ENCODE assay signal across 28 mouse cellular contexts in the genomic region with DNA sequence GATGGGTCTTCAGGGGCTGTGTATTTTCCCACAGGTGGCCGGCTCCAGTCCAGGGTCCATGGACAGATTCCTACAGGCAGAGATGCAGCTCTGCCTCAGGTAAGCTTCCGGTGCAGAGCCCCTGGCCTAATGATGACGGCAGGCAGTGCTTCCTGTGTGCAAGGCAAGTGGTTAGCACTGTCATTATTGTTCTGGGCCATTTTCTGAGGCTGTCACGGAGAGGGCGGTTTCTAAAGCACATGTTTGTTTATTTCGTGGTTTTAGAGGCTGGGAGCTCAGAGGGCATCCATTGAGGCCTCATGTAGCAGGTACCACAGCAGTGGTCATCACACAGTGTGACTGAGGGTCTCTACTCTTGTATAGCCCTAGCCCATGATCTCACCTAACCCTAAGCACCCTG. TPM values are rescaled to one million over a fixed set of nuclear protein-coding genes. Genes with fewer than 3 reads are reported as not detected.
"Had no signal": no experiment of that assay in that cellular context is flagged by ENCODE, and none has a peak within 500 bp of the region (broad histone marks: within the 10 kb centered on the region; RNA-seq: fewer than 3 reads in every experiment).

No protein-coding gene starts in this region.

- H3K4me2 ChIP-seq: heart, embryonic 11.5 days; heart, embryonic 13.5 days; heart, embryonic 15.5 days; hindbrain, embryonic 13.5 days; hindbrain, embryonic 15.5 days; intestine, embryonic 15.5 days; kidney, embryonic 15.5 days; limb, embryonic 12.5 days; liver, embryonic 12.5 days had no signal

- H3K4me3 ChIP-seq: heart, adult 2 months; heart, embryonic 13.5 days; heart, embryonic 15.5 days; hindbrain, embryonic 13.5 days; hindbrain, embryonic 15.5 days; intestine, embryonic 15.5 days; kidney, embryonic 15.5 days; limb, embryonic 10.5 days; limb, embryonic 12.5 days; liver, embryonic 12.5 days had no signal

- H3K27me3 ChIP-seq: heart, embryonic 13.5 days; heart, embryonic 15.5 days; hindbrain, embryonic 13.5 days; hindbrain, embryonic 15.5 days; intestine, embryonic 15.5 days; kidney, embryonic 15.5 days; limb, embryonic 12.5 days; liver, embryonic 12.5 days had no signal

- DNase-seq: gastrocnemius, postnatal 14 days; gastrocnemius, postnatal 36 days; heart, adult 11 months; heart, adult 2 months; heart, postnatal 14 days; heart, postnatal 36 days; kidney, adult 18-20 months; kidney, adult 9 months; kidney, postnatal 14 days; kidney, postnatal 36 days; layer of hippocampus, adult 9-11 months; layer of hippocampus, postnatal 36 days; liver had no signal

- H3K9me3 ChIP-seq: heart, embryonic 15.5 days; hindbrain, embryonic 13.5 days; hindbrain, embryonic 15.5 days; intestine, embryonic 15.5 days; kidney, embryonic 15.5 days; limb, embryonic 10.5 days had no signal

- H3K9ac ChIP-seq: heart, embryonic 13.5 days; heart, embryonic 15.5 days; hindbrain, embryonic 13.5 days; hindbrain, embryonic 15.5 days; intestine, embryonic 15.5 days; kidney, embryonic 15.5 days; limb, embryonic 12.5 days; liver, embryonic 12.5 days had no signal

- ATAC-seq: hindbrain, postnatal 0 days; inflammation-experienced regulatory T-cells, adult 6 months; intestine, embryonic 15.5 days; liver, embryonic 12.5 days had no signal

- H3K4me1 ChIP-seq: hindbrain, embryonic 15.5 days had no signal

- H3K27ac ChIP-seq: heart, adult 2 months; heart, embryonic 13.5 days; heart, embryonic 15.5 days; hindbrain, embryonic 13.5 days; hindbrain, embryonic 15.5 days; hindbrain, postnatal 0 days; intestine, embryonic 15.5 days; kidney, embryonic 15.5 days; kidney, postnatal 0 days; limb, embryonic 10.5 days; limb, embryonic 12.5 days; liver, embryonic 12.5 days had no signal

- H3K36me3 ChIP-seq: hindbrain, embryonic 13.5 days; hindbrain, embryonic 15.5 days; intestine, embryonic 15.5 days; kidney, embryonic 15.5 days; limb, embryonic 10.5 days; limb, embryonic 12.5 days had no signal

RNA-seq across cellular contexts. Expression of a gene that starts 46.7 kb away (rescaled TPM):
- polyA plus RNA-seq: gonadal fat pad, adult 2 months; heart, embryonic 13.5 days; heart, postnatal 0 days; kidney, postnatal 0 days; limb, embryonic 10.5 days; liver, embryonic 12.5 days had no signal
